Mouse (Mus musculus) liver, embryonic 15.5 days (tissue): Measurements from ENCODE around the gene Gpr137b. TPM values are rescaled to one million over a fixed set of nuclear protein-coding genes. Genes with fewer than 3 reads are reported as not detected.
"Not testable (repeated sequence)": the region's sequence is repeated elsewhere in the genome, so short reads cannot be mapped to it uniquely, and the experiment has no call there.

Experiments
- ATAC-seq: fragments of 200-750 bp; cut with Nextera tagmentation; 2 replicates; pipeline ENCODE4 v1.8.0; 2017; ENCODE audit warnings: moderate number of reproducible peaks, mild to moderate bottlenecking, moderate library complexity; ENCODE audit not compliant: insufficient read depth
- H3K27ac ChIP-seq: fragments of 300-500 bp; sonication (generic); replicated peaks from 2 replicates; pipeline ENCODE4 v1.5.1; 2015; ENCODE audit warnings: mild to moderate bottlenecking, inconsistent platforms
- H3K27me3 ChIP-seq: fragments of 300-500 bp; sonication (generic); 2 replicates; pipeline ENCODE4 v1.6.1; 2015; ENCODE audit warnings: mild to moderate bottlenecking, inconsistent platforms
- H3K36me3 ChIP-seq: fragments of 300-500 bp; sonication (generic); replicated peaks from 2 replicates; pipeline ENCODE4 v1.6.1; 2015; ENCODE audit warnings: moderate library complexity, mild to moderate bottlenecking, inconsistent platforms
- H3K4me1 ChIP-seq: fragments of 300-500 bp; sonication (generic); replicated peaks from 2 replicates; pipeline ENCODE4 v1.6.1; 2015; ENCODE audit warnings: inconsistent platforms
- H3K4me2 ChIP-seq: fragments of 300-500 bp; sonication (generic); 2 replicates; pipeline ENCODE4 v1.6.1; 2015; ENCODE audit warnings: moderate library complexity, mild to moderate bottlenecking, inconsistent platforms
- H3K4me3 ChIP-seq: fragments of 300-500 bp; sonication (generic); replicated peaks from 2 replicates; pipeline ENCODE4 v1.5.1; 2015; ENCODE audit warnings: mild to moderate bottlenecking, inconsistent platforms
- H3K9ac ChIP-seq: fragments of 300-500 bp; sonication (generic); 2 replicates; pipeline ENCODE4 v1.6.1; 2015; ENCODE audit warnings: moderate library complexity, mild to moderate bottlenecking, inconsistent platforms
- H3K9me3 ChIP-seq: fragments of 300-500 bp; sonication (generic); replicated peaks from 2 replicates; pipeline ENCODE4 v1.6.1; 2016; ENCODE audit warnings: inconsistent platforms
- WGBS: fragments of 180-500 bp; shearing (Covaris S2); methylation state at CpG from one replicate; pipeline ENCODE4 v1.1.7; 2015; ENCODE audit warnings: mixed read lengths; ENCODE audit not compliant: insufficient replicate concordance; 5-methylcytosine and 5-hydroxymethylcytosine counted together
- polyA plus RNA-seq: library from polyadenylated mRNA; unstranded; fragments of >200 nt; fragmentation: Nextera tagmentation; extraction: Ambion mirVana; gene quantifications from 2 replicates; pipeline ENCODE4 v1.2.1, GENCODE M21; 2015

Gpr137b gene
- polyA plus RNA-seq, 1 experiment from 2014 or later: 2.9 TPM

DNA sequence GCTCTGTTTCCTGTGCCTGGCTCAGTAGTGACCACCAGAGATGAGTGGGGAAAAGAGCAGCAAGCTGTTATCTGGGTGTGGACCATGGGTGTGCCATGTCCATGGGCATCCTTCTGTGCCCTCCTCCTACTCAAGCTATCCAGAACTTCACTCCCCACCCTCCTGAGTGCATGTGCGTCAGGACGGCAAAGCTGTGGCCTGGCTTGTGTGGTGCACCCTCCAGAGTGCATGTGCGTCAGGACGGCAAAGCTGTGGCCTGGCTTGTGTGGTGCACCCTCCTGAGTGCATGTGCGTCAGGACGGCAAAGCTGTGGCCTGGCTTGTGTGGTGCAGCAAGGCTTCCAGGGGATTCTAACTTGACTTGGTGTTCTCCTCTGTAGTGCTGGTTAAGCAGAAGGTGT, 31.6 kb downstream of the Gpr137b start:
- not testable (repeated sequence) for H3K9ac ChIP-seq, H3K4me1 ChIP-seq, H3K36me3 ChIP-seq, H3K9me3 ChIP-seq, H3K27me3 ChIP-seq, H3K27ac ChIP-seq, H3K4me2 ChIP-seq, ATAC-seq, H3K4me3 ChIP-seq
- WGBS: 73% methylated on average over 6 of the region's 6 CpGs

DNA sequence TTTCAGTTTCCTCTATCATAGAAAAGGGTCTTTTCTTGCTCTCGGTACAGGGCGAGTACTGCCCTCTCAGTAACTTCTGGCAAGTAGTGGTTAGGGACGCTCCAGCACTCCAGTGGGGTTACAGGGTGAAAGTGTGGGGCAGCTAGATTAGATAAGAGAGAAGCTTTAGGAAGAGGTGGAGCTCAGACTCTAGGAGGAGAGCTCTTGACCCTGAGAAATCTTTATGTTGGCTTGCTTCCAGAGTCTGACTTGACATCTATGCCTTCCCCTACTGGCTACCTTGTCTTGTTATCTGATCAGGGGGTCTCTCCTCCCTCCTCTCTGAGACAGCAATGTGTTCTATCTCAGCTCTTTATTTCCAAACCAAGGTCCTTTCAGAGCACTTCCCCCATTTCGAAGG, 33.8 kb downstream of the Gpr137b start:
- H3K9me3 ChIP-seq, H3K36me3 ChIP-seq, H3K4me3 ChIP-seq, H3K4me1 ChIP-seq, ATAC-seq, H3K27ac ChIP-seq, H3K4me2 ChIP-seq, H3K9ac ChIP-seq, H3K27me3 ChIP-seq: not testable (repeated sequence)
- 30% methylated on average over 4 of the region's 4 CpGs for WGBS

DNA sequence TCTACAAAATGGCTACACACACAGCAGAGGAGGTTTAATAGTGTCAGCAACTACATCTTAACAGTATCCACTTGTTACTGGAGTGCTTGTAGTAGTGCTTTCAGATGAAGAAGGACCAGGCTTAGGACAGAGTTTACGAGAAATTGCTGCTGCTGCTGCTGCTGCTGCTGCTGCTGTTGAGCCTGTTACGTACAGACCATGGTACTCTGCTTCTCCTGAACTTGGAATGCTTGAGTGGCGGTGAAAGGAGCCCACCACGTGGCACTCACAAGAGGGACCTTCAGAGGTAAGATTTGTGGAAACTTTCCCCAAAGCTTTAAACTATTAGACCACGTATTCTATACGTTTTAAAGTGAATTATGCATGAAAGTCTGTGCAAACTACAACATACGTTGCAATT, 35.2 kb downstream of the Gpr137b start:
- H3K4me3 ChIP-seq, H3K36me3 ChIP-seq, H3K27me3 ChIP-seq, H3K9ac ChIP-seq, H3K4me2 ChIP-seq, H3K27ac ChIP-seq, H3K9me3 ChIP-seq, ATAC-seq, H3K4me1 ChIP-seq: not testable (repeated sequence)
- WGBS: 70% methylated on average over 7 of the region's 7 CpGs

DNA sequence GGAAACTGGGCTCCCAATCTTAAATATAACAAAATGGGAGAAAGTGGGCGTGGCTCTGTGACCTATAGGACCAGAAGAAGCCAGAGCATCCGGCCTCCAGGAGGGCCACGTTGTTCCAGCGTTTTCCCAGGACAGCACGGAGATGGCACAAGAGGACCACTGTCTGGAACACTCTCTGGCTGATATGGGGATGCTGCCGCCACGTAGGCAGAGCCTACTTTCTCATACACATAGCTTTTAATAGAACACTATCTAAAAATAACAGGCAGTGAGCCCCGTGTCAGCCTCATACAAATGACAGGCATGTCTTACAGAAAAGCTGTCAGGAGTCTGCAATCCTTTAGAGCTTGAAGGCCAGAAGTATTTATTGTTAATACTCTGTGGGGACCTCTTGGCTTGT, 35.7 kb downstream of the Gpr137b start:
- not testable (repeated sequence) for H3K9me3 ChIP-seq, ATAC-seq, H3K4me1 ChIP-seq, H3K27me3 ChIP-seq, H3K27ac ChIP-seq, H3K36me3 ChIP-seq, H3K9ac ChIP-seq, H3K4me2 ChIP-seq, H3K4me3 ChIP-seq
- 42% methylated on average over 8 of the region's 8 CpGs for WGBS

DNA sequence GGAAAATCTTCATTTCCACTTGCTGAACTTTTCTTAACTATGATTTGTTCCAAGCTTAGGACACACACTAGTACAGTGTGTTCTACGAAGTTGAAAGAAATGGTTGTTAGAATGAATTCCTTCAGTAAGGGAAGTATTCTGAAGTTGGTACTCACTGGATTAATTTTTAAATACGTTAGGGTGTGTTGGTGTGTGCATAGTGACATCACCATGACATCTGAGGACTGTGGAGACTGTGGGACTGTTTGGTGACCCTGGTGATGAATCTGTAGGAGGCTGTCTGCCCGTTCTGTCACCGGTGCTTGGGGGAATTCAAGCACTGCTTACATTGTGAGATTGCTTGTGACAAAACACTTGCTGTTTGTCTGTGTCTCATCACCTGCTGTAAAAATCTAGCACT, 41.7 kb downstream of the Gpr137b start:
- not testable (repeated sequence) for H3K27ac ChIP-seq, H3K9me3 ChIP-seq, H3K27me3 ChIP-seq, H3K4me2 ChIP-seq, H3K4me3 ChIP-seq, H3K4me1 ChIP-seq, H3K9ac ChIP-seq, ATAC-seq, H3K36me3 ChIP-seq
- WGBS: 49% methylated on average over 4 of the region's 4 CpGs

DNA sequence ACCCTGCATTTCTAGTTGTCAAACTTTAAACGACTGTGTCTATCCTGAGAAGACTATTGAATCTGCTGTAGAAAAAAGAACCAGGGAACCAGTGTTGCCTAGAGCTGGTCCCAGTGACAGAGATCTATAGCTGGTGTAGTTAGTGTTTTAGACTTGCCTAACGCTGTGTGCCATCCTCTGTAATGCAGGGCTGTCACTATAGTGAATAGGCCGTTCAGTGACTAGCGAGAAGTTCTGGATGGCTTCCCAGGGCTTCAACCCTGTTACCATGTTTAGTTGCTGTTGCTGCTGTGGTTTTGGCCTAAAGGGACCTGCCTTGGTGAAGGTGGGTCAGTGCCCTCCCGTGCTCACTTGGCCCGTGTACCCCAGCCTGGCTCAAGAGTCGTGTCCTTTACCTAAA, 43.1 kb downstream of the Gpr137b start:
- H3K36me3 ChIP-seq, H3K9ac ChIP-seq, H3K4me3 ChIP-seq, H3K4me2 ChIP-seq, H3K27me3 ChIP-seq, ATAC-seq, H3K9me3 ChIP-seq, H3K27ac ChIP-seq, H3K4me1 ChIP-seq: not testable (repeated sequence)
- 72% methylated on average over 7 of the region's 7 CpGs for WGBS

DNA sequence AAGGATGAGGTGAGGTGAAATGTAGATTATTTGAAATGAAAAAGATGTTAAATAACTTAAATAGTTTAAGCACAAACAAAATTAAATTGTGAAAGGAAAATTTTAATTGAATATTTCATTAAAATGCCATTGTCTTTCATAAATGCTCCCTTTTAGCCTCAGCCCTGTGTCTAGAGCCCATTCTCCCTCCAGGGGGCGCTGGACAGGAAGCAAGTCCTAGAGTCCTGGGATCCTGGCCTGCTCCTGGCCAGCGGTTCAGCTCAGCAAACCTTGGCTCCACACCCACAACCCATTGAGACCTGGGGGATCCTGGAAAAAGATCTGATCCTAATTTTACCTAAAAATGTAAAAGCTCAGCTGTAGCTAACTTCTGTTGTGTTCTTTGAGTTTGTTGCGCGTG, 44.5 kb downstream of the Gpr137b start:
- ATAC-seq: no peak
- Histone ChIP-seq H3K4me3 (no peak overlapping the region), H3K9me3 (no peaks in the 10 kb centered on the region), H3K4me1 (no peaks in the 10 kb centered on the region), H3K27ac (no peak overlapping the region), H3K27me3 (no peaks in the 10 kb centered on the region), H3K4me2 (no peak overlapping the region), H3K36me3 (no peaks in the 10 kb centered on the region), H3K9ac (no peak overlapping the region)
- 48% methylated on average over 4 of the region's 4 CpGs for WGBS

DNA sequence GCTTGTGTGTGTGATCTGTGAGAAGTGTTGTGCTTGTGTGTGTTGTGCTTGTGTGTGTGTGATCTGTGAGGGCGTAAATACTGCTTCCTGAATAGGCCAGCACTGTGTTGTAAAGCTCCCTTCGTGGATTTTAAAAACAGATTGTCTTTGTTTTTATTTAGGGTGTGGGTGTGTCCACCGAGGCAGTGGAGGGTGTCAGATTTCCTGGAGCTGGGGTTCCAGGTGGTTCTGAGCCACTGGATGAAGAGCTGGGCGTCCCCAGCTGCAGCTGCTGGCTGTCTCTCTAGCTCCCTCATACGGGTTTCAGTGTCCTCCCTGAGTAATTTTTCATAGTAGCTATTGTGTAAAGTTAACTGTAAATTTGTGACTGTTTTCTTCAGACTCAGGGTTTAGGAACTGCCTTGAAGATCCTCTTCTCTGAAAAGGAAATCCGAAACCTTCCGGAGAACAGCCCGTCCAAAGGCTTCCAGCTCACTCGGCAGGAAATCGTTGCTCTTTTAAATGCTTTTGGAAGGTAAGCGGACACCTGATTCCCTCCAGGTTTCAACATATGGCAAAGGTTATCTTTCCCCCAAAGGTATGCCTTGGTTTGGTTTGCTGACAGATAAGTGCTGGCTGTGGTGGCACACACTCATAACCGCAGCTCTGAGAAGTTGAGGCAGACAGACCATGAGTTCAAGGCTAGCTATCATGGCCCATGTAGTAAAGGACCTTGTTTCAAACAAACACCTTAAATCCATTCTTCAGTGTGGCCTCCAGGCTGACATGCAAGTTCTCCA, 46.0 kb downstream of the Gpr137b start:
- H3K4me3 ChIP-seq, H3K4me1 ChIP-seq, H3K9ac ChIP-seq, H3K4me2 ChIP-seq, H3K27me3 ChIP-seq, H3K36me3 ChIP-seq, ATAC-seq, H3K27ac ChIP-seq, H3K9me3 ChIP-seq: not testable (repeated sequence)
- 33% methylated on average over 12 of the region's 12 CpGs for WGBS

DNA sequence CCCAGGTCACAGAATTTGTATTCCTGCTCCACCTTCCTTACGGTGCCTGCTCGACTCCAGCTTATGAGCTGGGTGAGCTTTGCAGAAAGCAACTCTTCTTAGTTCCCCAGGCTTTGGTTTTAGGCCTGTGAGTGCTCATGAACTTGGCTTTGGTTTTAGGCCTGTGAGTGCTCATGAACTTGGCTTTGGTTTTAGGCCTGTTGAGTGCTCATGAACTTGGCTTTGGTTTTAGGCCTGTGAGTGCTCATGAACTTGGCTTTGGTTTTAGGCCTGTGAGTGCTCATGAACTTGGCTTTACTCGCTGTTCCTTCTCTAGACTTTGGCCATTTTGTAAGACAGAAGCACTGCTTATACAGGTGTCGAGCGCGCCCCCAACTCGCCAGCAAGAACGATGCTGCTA, 56.5 kb downstream of the Gpr137b start:
- not testable (repeated sequence) for H3K4me2 ChIP-seq, H3K36me3 ChIP-seq, H3K9ac ChIP-seq, H3K4me3 ChIP-seq, ATAC-seq, H3K9me3 ChIP-seq, H3K27me3 ChIP-seq, H3K4me1 ChIP-seq, H3K27ac ChIP-seq
- WGBS: 76% methylated on average over 8 of the region's 8 CpGs

DNA sequence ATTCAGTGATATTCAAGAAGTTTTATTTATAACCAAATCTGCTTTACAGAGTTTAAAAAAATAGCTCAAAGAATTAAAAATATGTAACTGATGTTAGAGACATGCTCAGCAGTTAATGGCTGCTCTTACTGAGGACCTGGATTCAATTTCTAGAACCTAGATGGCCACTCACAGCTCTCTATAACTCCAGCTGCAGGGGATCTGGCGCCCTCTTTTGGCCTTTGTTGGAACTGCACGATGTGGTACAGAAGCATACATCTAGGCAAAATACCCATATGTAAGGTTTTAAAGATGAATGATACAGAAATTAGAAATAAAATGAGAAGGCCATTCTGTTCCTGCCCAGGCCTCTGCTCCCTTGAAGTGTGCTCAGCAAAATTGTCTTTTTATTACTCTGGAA, 64.9 kb downstream of the Gpr137b start:
- ATAC-seq: no peak

More for the DNA sequence above, 64.9 kb downstream of the Gpr137b start:
- Histone ChIP-seq H3K9ac (no peak overlapping the region), H3K9me3 (no peaks in the 10 kb centered on the region), H3K27ac (no peak overlapping the region), H3K36me3 (no peaks in the 10 kb centered on the region), H3K4me2 (no peak overlapping the region), H3K4me1 (no peaks in the 10 kb centered on the region), H3K27me3 (no peaks in the 10 kb centered on the region), H3K4me3 (no peak overlapping the region)
- WGBS: 2% methylated on average over 2 of the region's 2 CpGs
